Mouse (Mus musculus): ENCODE measurements around the gene Svep1. TPM values are rescaled to one million over a fixed set of nuclear protein-coding genes. Genes with fewer than 3 reads are reported as not detected.

The Svep1 gene
- polyA plus RNA-seq, 1 experiment from 2014 or later: 1.6 TPM

DNA sequence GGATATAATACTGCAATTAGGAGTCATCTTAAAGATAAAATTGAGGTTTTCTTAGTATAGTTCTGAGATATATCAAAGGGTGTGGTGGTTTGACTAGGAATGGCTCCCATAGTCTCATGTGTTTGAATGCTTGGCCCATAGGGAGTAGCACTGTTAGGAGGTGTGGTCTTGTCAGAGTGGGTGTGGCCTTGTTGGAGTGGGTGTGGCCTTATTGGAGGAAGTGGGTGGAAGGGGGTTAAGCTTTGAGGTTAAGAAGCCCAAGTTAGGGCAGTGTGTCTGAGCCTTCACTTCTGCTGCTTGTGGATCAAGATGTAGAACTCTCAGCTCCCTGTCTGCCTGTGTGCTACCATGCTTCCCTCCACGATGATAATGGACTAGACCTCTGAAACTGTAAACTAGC is 143.7 kb downstream of the Svep1 start:
- 70% methylated on average over 1 of the region's 1 CpGs for WGBS
- no peak overlapping the region for H3K9ac ChIP-seq (ENCODE audit: low read depth, low read length)
- H3K27ac ChIP-seq (ENCODE audit: low read depth, low read length): no peak overlapping the region
- no peaks in the 10 kb centered on the region for H3K36me3 ChIP-seq (ENCODE audit: control insufficient read depth, insufficient read depth, low read length)
- H3K4me3 ChIP-seq (ENCODE audit: low read depth, low read length): no peak overlapping the region
- no peaks in the 10 kb centered on the region for H3K27me3 ChIP-seq (replicated peaks; ENCODE audit: control insufficient read depth, insufficient read depth, low read length)
- no peak overlapping the region for H3K4me2 ChIP-seq
- no peaks in the 10 kb centered on the region for H3K4me1 ChIP-seq (replicated peaks; ENCODE audit: control insufficient read depth, insufficient read depth, low read length)
- DNase-seq (ENCODE audit: low spot score): no peak
- H3K9me3 ChIP-seq (ENCODE audit: control insufficient read depth, low read length): no peaks in the 10 kb centered on the region
- ATAC-seq (replicated peaks; ENCODE audit: low FRiP score): no peak

DNA sequence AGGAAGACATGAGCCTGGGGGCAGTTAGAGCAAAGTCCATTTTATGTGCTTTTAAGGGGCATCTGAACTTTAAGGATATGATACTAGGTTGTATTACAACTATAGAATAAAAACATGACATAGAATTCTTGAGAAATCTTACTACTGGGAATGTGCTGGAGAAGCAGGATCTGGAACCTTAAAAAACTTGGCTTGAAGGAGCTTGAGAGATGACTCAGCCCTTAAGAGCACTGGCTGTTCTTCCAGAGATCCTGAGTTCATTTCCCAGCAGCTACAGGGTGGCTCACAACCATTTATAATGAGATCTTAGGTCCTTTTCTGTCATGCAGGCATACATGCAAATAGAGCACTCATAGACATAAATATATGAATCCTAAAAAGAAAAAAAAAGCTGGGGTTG is 151.0 kb downstream of the Svep1 start:
- Histone ChIP-seq H3K27me3 (replicated peaks; ENCODE audit: control insufficient read depth, insufficient read depth, low read length) (no peaks in the 10 kb centered on the region), H3K4me2 (no peak overlapping the region), H3K9me3 (ENCODE audit: control insufficient read depth, low read length) (no peaks in the 10 kb centered on the region), H3K9ac (ENCODE audit: low read depth, low read length) (no peak overlapping the region), H3K36me3 (ENCODE audit: control insufficient read depth, insufficient read depth, low read length) (no peaks in the 10 kb centered on the region), H3K27ac (ENCODE audit: low read depth, low read length) (no peak overlapping the region), H3K4me1 (replicated peaks; ENCODE audit: control insufficient read depth, insufficient read depth, low read length) (no peaks in the 10 kb centered on the region), H3K4me3 (ENCODE audit: low read depth, low read length) (no peak overlapping the region)
- ATAC-seq (replicated peaks; ENCODE audit: low FRiP score): no peak
- DNase-seq (ENCODE audit: low spot score): no peak

DNA sequence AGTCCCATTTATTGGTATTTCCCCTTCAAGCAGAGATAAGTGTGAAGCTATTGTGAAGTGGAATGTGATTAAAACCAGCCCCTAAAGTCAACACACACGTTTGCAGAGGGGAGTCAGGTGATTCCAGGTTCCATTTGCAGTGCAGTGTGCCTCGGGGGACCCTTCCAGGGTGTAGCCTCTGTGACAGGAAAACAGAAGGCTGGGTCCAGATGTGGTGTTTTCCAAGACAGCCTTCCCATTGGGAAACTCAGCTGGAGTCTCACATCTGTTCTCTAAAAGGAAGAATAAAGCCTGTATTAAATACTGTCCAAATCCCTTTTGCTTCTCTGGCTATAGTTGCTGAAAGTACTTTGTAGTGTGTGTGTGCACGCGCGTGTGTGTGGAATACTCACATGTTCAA is 152.2 kb downstream of the Svep1 start:
- H3K4me1 ChIP-seq (replicated peaks; ENCODE audit: control insufficient read depth, insufficient read depth, low read length): no peaks in the 10 kb centered on the region
- 65% methylated on average over 5 of the region's 5 CpGs for WGBS
- H3K9ac ChIP-seq (ENCODE audit: low read depth, low read length): no peak overlapping the region
- no peaks in the 10 kb centered on the region for H3K36me3 ChIP-seq (ENCODE audit: control insufficient read depth, insufficient read depth, low read length)
- H3K4me3 ChIP-seq (ENCODE audit: low read depth, low read length): no peak overlapping the region
- ATAC-seq (replicated peaks; ENCODE audit: low FRiP score) (no peak), DNase-seq (ENCODE audit: low spot score) (no peak)
- H3K4me2 ChIP-seq: no peak overlapping the region
- H3K9me3 ChIP-seq (ENCODE audit: control insufficient read depth, low read length): no peaks in the 10 kb centered on the region
- H3K27ac ChIP-seq (ENCODE audit: low read depth, low read length): no peak overlapping the region
- H3K27me3 ChIP-seq (replicated peaks; ENCODE audit: control insufficient read depth, insufficient read depth, low read length): no peaks in the 10 kb centered on the region

DNA sequence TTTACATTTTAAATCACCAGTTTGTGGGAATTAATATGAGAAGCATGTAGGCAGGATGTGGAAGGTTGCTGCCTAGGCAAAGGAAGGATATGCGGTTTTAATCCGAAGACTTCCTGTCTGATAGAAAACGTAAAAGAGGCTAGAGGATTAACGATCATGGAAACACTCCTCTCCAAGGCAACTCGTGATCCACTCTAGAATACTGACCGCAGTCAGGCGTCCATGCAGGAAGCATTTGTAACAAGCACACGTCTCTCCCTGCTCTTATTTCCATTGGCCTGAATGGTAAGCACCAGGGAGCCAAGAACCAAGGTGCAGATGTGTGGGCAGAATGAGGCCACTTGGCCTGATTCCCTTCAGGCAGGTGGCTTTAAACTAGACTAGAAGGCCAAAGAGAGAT is 155.9 kb downstream of the Svep1 start:
- WGBS: 69% methylated on average over 8 of the region's 8 CpGs
- DNase-seq (ENCODE audit: low spot score) (no peak), ATAC-seq (replicated peaks; ENCODE audit: low FRiP score) (no peak)
- Histone ChIP-seq H3K27ac (ENCODE audit: low read depth, low read length) (no peak overlapping the region), H3K36me3 (ENCODE audit: control insufficient read depth, insufficient read depth, low read length) (no peaks in the 10 kb centered on the region), H3K9me3 (ENCODE audit: control insufficient read depth, low read length) (no peaks in the 10 kb centered on the region), H3K4me3 (ENCODE audit: low read depth, low read length) (no peak overlapping the region), H3K27me3 (replicated peaks; ENCODE audit: control insufficient read depth, insufficient read depth, low read length) (no peaks in the 10 kb centered on the region), H3K9ac (ENCODE audit: low read depth, low read length) (no peak overlapping the region), H3K4me1 (replicated peaks; ENCODE audit: control insufficient read depth, insufficient read depth, low read length) (no peaks in the 10 kb centered on the region), H3K4me2 (no peak overlapping the region)

DNA sequence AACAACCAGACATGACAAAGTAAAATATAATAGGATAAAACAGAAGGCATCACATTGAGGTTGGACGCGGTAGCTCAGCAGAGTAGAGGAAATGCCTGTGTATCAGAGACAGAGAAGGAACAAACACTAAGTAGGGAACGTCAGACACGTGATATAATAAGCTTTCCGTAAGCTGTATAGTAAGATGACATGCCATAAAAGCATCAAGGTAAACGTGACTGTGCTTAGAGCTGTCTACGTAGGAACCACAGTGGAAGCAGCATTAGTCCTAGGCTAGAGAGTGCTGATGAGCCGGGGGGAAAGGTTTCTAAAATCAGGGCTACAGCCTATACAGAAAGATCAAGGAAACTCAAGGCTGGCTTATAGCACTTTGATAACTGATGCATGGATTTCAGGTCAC is 156.4 kb downstream of the Svep1 start:
- H3K4me1 ChIP-seq (replicated peaks; ENCODE audit: control insufficient read depth, insufficient read depth, low read length): no peaks in the 10 kb centered on the region
- H3K4me2 ChIP-seq: no peak overlapping the region
- 84% methylated on average over 8 of the region's 8 CpGs for WGBS
- no peaks in the 10 kb centered on the region for H3K9me3 ChIP-seq (ENCODE audit: control insufficient read depth, low read length)
- no peak overlapping the region for H3K27ac ChIP-seq (ENCODE audit: low read depth, low read length)
- no peaks in the 10 kb centered on the region for H3K36me3 ChIP-seq (ENCODE audit: control insufficient read depth, insufficient read depth, low read length)
- no peak for ATAC-seq (replicated peaks; ENCODE audit: low FRiP score)
- DNase-seq (ENCODE audit: low spot score): no peak
- no peak overlapping the region for H3K9ac ChIP-seq (ENCODE audit: low read depth, low read length)
- H3K4me3 ChIP-seq (ENCODE audit: low read depth, low read length): no peak overlapping the region
- no peaks in the 10 kb centered on the region for H3K27me3 ChIP-seq (replicated peaks; ENCODE audit: control insufficient read depth, insufficient read depth, low read length)

DNA sequence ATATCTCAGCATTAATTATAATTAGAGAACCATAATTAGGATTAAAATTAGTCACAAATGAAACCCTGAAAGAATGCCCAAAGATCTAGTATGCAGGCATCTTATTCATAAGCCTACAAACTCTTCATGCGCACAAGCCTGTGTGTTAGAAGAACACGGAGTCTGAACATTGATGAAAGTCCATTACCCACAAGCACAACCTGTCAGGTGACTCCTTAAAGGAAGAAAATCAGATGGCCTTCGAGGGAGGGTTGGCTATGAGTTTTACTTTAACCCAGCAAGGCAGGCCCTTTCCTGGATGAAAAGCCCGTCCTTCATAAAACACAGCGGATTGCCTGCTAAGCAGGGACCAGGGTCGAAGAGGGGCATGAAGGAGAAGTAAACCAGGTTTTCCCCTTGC is 161.8 kb downstream of the Svep1 start:
- no peak for DNase-seq (ENCODE audit: low spot score)
- Histone ChIP-seq H3K27me3 (replicated peaks; ENCODE audit: control insufficient read depth, insufficient read depth, low read length) (no peaks in the 10 kb centered on the region), H3K27ac (ENCODE audit: low read depth, low read length) (no peak overlapping the region), H3K9ac (ENCODE audit: low read depth, low read length) (no peak overlapping the region), H3K4me2 (no peak overlapping the region), H3K4me1 (replicated peaks; ENCODE audit: control insufficient read depth, insufficient read depth, low read length) (no peaks in the 10 kb centered on the region), H3K36me3 (ENCODE audit: control insufficient read depth, insufficient read depth, low read length) (no peaks in the 10 kb centered on the region), H3K4me3 (ENCODE audit: low read depth, low read length) (no peak overlapping the region), H3K9me3 (ENCODE audit: control insufficient read depth, low read length) (no peaks in the 10 kb centered on the region)
- 81% methylated on average over 6 of the region's 6 CpGs for WGBS
- no peak for ATAC-seq (replicated peaks; ENCODE audit: low FRiP score)

DNA sequence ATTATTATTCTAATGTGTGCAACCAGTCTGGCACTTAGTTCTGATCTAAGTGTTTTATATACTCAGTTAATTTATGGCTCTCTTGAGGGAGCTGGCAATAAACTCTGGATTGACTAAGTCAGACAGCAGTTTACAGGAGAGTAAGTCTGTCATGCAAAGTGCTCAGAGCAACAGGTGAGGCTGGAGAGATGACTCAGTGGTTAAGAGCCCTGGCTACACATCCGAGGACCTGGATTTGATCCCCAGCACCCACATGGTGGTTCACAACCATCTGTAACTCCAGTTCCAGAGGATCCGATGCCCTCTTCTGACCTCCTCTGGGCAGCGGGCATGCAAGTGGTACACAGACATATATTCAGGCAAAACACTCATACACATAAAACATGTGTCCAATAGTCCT is 162.3 kb downstream of the Svep1 start:
- ATAC-seq (replicated peaks; ENCODE audit: low FRiP score): no peak
- 96% methylated on average over 3 of the region's 3 CpGs for WGBS
- H3K4me1 ChIP-seq (replicated peaks; ENCODE audit: control insufficient read depth, insufficient read depth, low read length): no peaks in the 10 kb centered on the region

DNA sequence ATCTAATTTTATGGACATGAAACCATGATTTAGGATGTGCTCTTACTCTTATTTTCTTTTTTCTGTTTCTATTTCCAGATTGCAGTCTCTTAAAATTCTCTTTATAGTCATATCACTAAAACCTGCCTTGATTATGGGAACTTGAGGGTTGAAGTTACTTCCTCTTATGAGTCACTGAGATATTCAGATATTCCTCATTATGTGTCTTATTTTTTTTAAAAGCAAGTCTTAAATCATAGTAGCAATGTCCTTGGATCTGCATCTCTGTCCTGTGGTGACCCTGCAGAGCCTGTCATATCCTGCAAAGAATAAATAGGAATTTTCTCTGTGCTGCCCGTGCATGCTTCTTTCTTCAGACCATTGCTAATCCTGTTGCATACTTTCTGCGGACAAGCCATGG is 166.6 kb downstream of the Svep1 start:
- ATAC-seq (replicated peaks; ENCODE audit: low FRiP score) (no peak), DNase-seq (ENCODE audit: low spot score) (no peak)
- no peaks in the 10 kb centered on the region for H3K4me1 ChIP-seq (replicated peaks; ENCODE audit: control insufficient read depth, insufficient read depth, low read length)
- no peaks in the 10 kb centered on the region for H3K27me3 ChIP-seq (replicated peaks; ENCODE audit: control insufficient read depth, insufficient read depth, low read length)
- no peak overlapping the region for H3K27ac ChIP-seq (ENCODE audit: low read depth, low read length)
- 85% methylated on average over 2 of the region's 2 CpGs for WGBS
- no peak overlapping the region for H3K9ac ChIP-seq (ENCODE audit: low read depth, low read length)
- no peak overlapping the region for H3K4me3 ChIP-seq (ENCODE audit: low read depth, low read length)
- H3K9me3 ChIP-seq (ENCODE audit: control insufficient read depth, low read length): no peaks in the 10 kb centered on the region
- H3K36me3 ChIP-seq (ENCODE audit: control insufficient read depth, insufficient read depth, low read length): no peaks in the 10 kb centered on the region
- H3K4me2 ChIP-seq: no peak overlapping the region

More for the DNA sequence above, 162.3 kb downstream of the Svep1 start:
- H3K4me2 ChIP-seq: no peak overlapping the region
- no peak overlapping the region for H3K4me3 ChIP-seq (ENCODE audit: low read depth, low read length)
- no peaks in the 10 kb centered on the region for H3K36me3 ChIP-seq (ENCODE audit: control insufficient read depth, insufficient read depth, low read length)
- no peak for DNase-seq (ENCODE audit: low spot score)
- no peak overlapping the region for H3K27ac ChIP-seq (ENCODE audit: low read depth, low read length)
- H3K27me3 ChIP-seq (replicated peaks; ENCODE audit: control insufficient read depth, insufficient read depth, low read length): no peaks in the 10 kb centered on the region
- H3K9ac ChIP-seq (ENCODE audit: low read depth, low read length): no peak overlapping the region
- no peaks in the 10 kb centered on the region for H3K9me3 ChIP-seq (ENCODE audit: control insufficient read depth, low read length)

DNA sequence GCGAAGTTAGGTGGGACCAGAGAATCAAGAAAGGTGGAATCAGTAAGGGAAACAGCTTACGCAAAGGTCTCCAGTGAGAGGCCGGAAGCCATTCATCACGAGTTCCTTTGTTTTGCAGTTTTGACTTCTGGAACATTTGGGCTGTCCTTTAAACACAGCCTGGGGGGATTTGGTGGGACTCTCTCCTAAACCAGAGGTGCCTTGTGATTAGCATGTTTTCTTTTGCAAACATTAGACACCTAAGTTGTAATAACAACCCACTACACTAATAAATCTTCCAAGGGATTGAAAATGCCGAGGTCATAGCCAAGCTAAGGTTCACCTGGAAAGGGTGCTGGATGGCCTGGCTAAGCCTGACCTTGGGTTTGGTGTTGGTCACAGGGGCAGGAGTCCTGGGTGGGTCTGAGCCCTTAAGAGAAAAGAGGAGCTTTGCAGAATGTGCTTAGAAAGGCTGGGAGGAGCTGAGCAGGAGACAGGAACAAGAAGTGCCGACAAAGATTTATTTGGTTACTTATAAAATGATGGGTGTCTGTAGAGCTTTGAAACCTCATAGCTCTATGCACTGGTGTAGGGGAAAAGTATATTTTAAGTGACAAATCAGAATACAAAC is 169.5 kb downstream of the Svep1 start:
- WGBS: 83% methylated on average over 6 of the region's 6 CpGs

More for the DNA sequence above, 169.5 kb downstream of the Svep1 start:
- H3K4me3 ChIP-seq (ENCODE audit: low read depth, low read length): no peak overlapping the region
- no peaks in the 10 kb centered on the region for H3K9me3 ChIP-seq (ENCODE audit: control insufficient read depth, low read length)
- no peaks in the 10 kb centered on the region for H3K4me1 ChIP-seq (replicated peaks; ENCODE audit: control insufficient read depth, insufficient read depth, low read length)
- DNase-seq (ENCODE audit: low spot score): no peak
- H3K4me2 ChIP-seq: no peak overlapping the region
- no peaks in the 10 kb centered on the region for H3K27me3 ChIP-seq (replicated peaks; ENCODE audit: control insufficient read depth, insufficient read depth, low read length)
- ATAC-seq (replicated peaks; ENCODE audit: low FRiP score): no peak
- no peak overlapping the region for H3K27ac ChIP-seq (ENCODE audit: low read depth, low read length)
- H3K36me3 ChIP-seq (ENCODE audit: control insufficient read depth, insufficient read depth, low read length): no peaks in the 10 kb centered on the region
- H3K9ac ChIP-seq (ENCODE audit: low read depth, low read length): no peak overlapping the region
